Mouse (Mus musculus) midbrain, postnatal 0 days (tissue): Measurements from ENCODE around the gene Prkce. TPM values are rescaled to one million over a fixed set of nuclear protein-coding genes. Genes with fewer than 3 reads are reported as not detected.
A peak's percentile ranks its signal among the peaks of the same experiment; 100 is the strongest.

Experiments used
- ATAC-seq: fragments of 200-750 bp; cut with Nextera tagmentation; 2 replicates; pipeline ENCODE4 v1.8.0; 2017; ENCODE audit warnings: moderate number of reproducible peaks, mild to moderate bottlenecking, moderate TSS enrichment, moderate library complexity; ENCODE audit not compliant: low FRiP score
- DNase-seq: peaks from one replicate; pipeline ENCODE4 v3.0.0-alpha.2; 2015; ENCODE audit warnings: low spot score
- H3K27ac ChIP-seq: fragments of 300-500 bp; sonication (generic); 2 replicates; pipeline ENCODE4 v1.5.1; 2014; ENCODE audit warnings: low read depth, mild to moderate bottlenecking, low read length, mixed read lengths
- H3K27me3 ChIP-seq: fragments of 300-500 bp; sonication (generic); 2 replicates; pipeline ENCODE4 v1.6.1; 2014; ENCODE audit warnings: low read length, control low read depth, mixed read lengths; ENCODE audit not compliant: insufficient read depth
- H3K36me3 ChIP-seq: fragments of 300-500 bp; sonication (generic); 2 replicates; pipeline ENCODE4 v1.6.1; 2014; ENCODE audit warnings: low read length, control low read depth, mixed read lengths; ENCODE audit not compliant: insufficient read depth
- H3K4me1 ChIP-seq: fragments of 300-500 bp; sonication (generic); 2 replicates; pipeline ENCODE4 v1.6.1; 2014; ENCODE audit warnings: mild to moderate bottlenecking, control low read depth, antibody characterized with exemption, low read length, mixed read lengths; ENCODE audit not compliant: insufficient read depth
- H3K4me2 ChIP-seq: fragments of 300-500 bp; sonication (generic); 2 replicates; pipeline ENCODE4 v1.6.1; 2014; ENCODE audit warnings: low read depth, mild to moderate bottlenecking, low read length, mixed read lengths; ENCODE audit not compliant: poor library complexity, severe bottlenecking
- H3K4me3 ChIP-seq: fragments of 300-500 bp; sonication (generic); 2 replicates; pipeline ENCODE4 v1.5.1; 2014; ENCODE audit warnings: low read depth, mild to moderate bottlenecking, low read length, moderate library complexity
- H3K9ac ChIP-seq: fragments of 300-500 bp; sonication (generic); replicated peaks from 2 replicates; pipeline ENCODE4 v1.6.1; 2014; ENCODE audit warnings: mild to moderate bottlenecking, low read length, moderate library complexity, mixed read lengths; ENCODE audit not compliant: poor library complexity, severe bottlenecking
- H3K9me3 ChIP-seq: fragments of 300-500 bp; sonication (generic); 2 replicates; pipeline ENCODE4 v1.6.1; 2016; ENCODE audit warnings: low read length, control low read depth
- CTCF ChIP-seq: IDR thresholded peaks from 2 replicates; pipeline ENCODE4 v1.5.1; 2016; ENCODE audit warnings: antibody characterized with exemption, mild to moderate bottlenecking
- WGBS: fragments of 180-500 bp; shearing (Covaris S2); extraction: QIAGEN DNeasy Blood & Tissue Kit; methylation state at CpG from one replicate; pipeline ENCODE4 v1.1.7; 2014; 5-methylcytosine and 5-hydroxymethylcytosine counted together
- polyA plus RNA-seq: library from polyadenylated mRNA; unstranded; fragments of >200 nt; fragmentation: Nextera tagmentation; extraction: Ambion mirVana; gene quantifications from 2 replicates; pipeline ENCODE4 v1.2.1, GENCODE M21; 2015
- total RNA-seq: library from RNA; depleted of rRNA; stranded (reverse); fragments of >200 nt; gene quantifications from 2 replicates; pipeline ENCODE4 v1.2.3, GENCODE M21; 2014

Prkce gene
- total and polyA plus RNA-seq, 2 experiments from 2014 or later, result 61.0 to 64.5 TPM

DNA sequence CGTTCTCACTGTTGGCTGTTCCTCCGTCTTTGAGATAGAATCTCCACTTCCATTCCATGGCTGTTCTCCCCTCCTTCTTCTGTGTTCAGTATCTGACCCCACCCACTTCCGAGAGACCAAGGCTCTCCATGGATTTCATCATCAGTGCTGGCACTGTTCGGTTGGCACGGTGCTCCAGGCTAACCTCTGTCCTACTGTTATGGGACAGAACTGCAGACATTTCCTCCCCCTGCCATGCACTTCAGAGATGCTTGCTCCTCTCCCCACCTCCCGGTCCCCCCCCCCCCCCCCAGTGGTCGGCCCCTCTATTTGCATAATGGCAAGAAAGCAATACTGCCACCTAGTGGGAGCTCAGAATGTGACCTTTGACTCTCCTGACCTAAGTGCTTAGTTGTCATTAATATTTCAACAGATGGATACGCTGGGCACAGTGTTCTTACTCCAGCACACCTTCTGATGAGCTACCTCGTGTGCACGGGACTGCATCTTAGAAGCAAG is 125.7 kb downstream of the Prkce start:
- Histone ChIP-seq H3K36me3 (no peaks in the 10 kb centered on the region), H3K27ac (no peak overlapping the region), H3K27me3 (no peaks in the 10 kb centered on the region), H3K4me1 (no peaks in the 10 kb centered on the region), H3K9ac (no peak overlapping the region), H3K4me2 (no peak overlapping the region), H3K4me3 (no peak overlapping the region), H3K9me3 (no peaks in the 10 kb centered on the region)
- peak; percentile 56 for TF ChIP-seq CTCF
- ATAC-seq, result no peak
- peak; percentile 56 for DNase-seq
- 47% methylated on average over 9 of the region's 10 CpGs for WGBS

DNA sequence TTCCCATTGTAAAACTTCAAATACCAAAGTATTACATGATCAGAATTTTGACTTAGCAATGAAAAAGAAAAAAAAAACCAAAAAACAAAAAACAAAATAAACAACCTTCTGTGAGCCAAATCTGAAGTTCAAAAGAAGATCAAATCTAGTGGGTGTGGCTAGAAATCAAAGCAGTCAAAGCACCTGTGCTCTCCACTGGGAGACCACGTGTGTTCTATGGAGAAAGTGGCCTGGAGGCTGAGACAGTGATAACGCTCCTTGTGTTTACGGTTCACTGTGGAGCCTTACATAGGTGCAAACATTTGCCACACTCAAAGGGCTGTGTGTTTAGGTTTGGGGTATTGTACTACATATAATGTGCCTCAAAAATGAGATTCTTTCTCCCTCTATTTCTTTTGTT is 132.0 kb downstream of the Prkce start:
- WGBS, result 69% methylated on average over 3 of the region's 3 CpGs
- H3K9me3 ChIP-seq, result no peaks in the 10 kb centered on the region
- DNase-seq (no peak), ATAC-seq (no peak)
- no peak for TF ChIP-seq CTCF
- H3K4me3 ChIP-seq, result no peak overlapping the region
- H3K36me3 ChIP-seq, result no peaks in the 10 kb centered on the region
- H3K4me2 ChIP-seq, result no peak overlapping the region
- H3K4me1 ChIP-seq, result no peaks in the 10 kb centered on the region; the same call in 1 of the 2 replicates
- H3K9ac ChIP-seq, result no peak overlapping the region
- no peak overlapping the region for H3K27ac ChIP-seq
- no peaks in the 10 kb centered on the region for H3K27me3 ChIP-seq

DNA sequence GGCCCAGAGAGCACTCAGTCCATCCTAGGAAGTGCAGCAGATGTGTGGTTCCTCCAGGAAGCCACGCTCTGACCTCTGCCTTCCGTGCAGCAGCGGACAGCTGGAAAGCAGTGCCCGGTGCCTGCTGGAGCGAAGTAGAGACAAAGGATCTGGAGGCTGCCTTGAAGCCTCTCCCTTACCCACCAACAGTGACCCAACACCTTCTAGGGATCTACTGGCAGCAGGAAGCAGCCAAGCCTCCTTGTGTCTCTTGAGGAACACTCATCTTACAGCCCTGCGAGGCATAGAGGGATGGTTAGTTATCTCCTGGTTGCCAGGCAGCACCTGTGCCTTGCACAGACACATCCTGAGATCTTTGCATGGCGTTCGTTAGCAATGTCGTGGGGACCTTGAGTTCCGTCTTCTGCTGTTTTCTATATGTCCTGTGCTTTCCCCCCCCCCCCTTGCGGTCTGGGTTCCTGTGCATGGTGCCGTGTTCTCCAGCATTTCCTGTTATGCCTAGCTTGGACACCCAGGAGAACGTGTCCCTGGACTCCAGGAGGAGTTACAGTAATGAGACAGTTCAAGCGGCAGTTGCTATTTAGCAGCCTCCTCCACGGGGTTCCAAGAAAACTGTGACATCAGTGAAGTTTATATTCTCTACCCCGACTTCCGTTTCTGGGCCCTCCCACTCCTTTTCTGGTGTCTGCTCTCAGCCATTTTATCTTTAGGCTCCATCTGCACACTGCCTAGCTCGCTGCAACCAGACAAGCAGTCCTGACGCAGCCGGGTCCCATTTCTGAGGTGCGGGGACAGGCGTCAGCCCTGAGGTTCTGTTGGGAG is 133.4 kb downstream of the Prkce start:
- H3K4me3 ChIP-seq, result no peak overlapping the region
- peak overlapping the region; percentile 24; the same call in 1 of the 2 replicates for H3K4me2 ChIP-seq
- H3K9me3 ChIP-seq, result no peaks in the 10 kb centered on the region
- H3K4me1 ChIP-seq, result no peaks in the 10 kb centered on the region; the same call in 1 of the 2 replicates
- DNase-seq, result no peak
- 65% methylated on average over 22 of the region's 22 CpGs for WGBS
- no peak overlapping the region for H3K9ac ChIP-seq
- no peak for TF ChIP-seq CTCF
- H3K27ac ChIP-seq, result no peak overlapping the region
- ATAC-seq, result peak; percentile 36; the same call in 1 of the 2 replicates
- no peaks in the 10 kb centered on the region for H3K27me3 ChIP-seq
- H3K36me3 ChIP-seq, result no peaks in the 10 kb centered on the region

DNA sequence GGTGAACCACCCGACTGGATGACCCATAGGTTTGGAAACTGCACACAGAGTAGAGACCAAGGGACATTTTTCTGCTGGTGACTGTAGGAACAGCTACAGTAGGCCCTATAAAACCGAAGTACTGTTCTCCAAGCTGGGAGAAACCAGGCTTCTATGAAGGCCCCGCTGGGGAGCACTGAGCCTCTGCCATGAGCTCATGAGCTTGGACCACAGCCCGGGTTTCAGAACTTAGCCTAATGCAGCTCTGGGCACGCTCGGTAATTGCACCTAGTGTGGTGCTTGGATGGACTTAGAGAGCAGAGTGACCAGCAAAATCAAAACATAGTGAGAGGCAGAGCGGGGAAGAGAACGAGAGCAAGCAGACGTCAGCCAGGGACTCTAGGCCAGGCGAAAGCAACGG is 134.7 kb downstream of the Prkce start:
- no peaks in the 10 kb centered on the region for H3K9me3 ChIP-seq
- H3K4me3 ChIP-seq, result no peak overlapping the region
- H3K9ac ChIP-seq, result no peak overlapping the region
- H3K4me2 ChIP-seq, result no peak overlapping the region
- ATAC-seq (no peak), DNase-seq (peak; percentile 70)
- no peaks in the 10 kb centered on the region for H3K27me3 ChIP-seq
- H3K36me3 ChIP-seq, result no peaks in the 10 kb centered on the region
- H3K27ac ChIP-seq, result no peak overlapping the region
- no peak for TF ChIP-seq CTCF
- 83% methylated on average over 11 of the region's 11 CpGs for WGBS
- H3K4me1 ChIP-seq, result no peaks in the 10 kb centered on the region; the same call in 1 of the 2 replicates

DNA sequence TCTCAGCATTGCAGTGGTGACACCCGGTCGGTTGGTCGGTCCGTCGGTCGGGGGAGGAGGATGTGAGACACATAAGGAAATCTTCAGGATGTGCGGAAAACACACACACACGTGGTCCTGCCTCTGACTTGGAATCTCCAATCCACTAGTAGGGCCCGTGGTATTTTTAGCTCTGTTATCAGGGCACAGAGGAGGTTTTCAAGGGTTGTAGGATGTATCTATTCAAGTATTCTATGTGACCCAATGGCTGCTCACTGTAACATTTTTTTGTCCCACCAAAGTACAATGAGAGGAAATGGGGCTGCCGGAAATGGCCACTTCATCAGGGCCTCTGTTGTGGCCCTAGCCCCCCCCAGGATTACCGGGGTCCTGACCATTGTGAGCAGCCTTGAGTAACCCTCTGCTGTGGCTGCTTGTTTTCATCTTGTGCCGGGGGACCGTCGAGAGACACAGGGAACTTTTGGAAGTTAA is 135.3 kb downstream of the Prkce start:
- Histone ChIP-seq H3K4me3 (no peak overlapping the region), H3K36me3 (no peaks in the 10 kb centered on the region), H3K27me3 (no peaks in the 10 kb centered on the region), H3K9me3 (no peaks in the 10 kb centered on the region), H3K4me1 (no peaks in the 10 kb centered on the region; the same call in 1 of the 2 replicates), H3K4me2 (no peak overlapping the region), H3K27ac (no peak overlapping the region), H3K9ac (no peak overlapping the region)
- no peak for TF ChIP-seq CTCF
- 92% methylated on average over 14 of the region's 14 CpGs for WGBS
- ATAC-seq (no peak), DNase-seq (no peak)
